Mouse (Mus musculus): ENCODE measurements around the gene Dync1i1. TPM values are rescaled to one million over a fixed set of nuclear protein-coding genes. Genes with fewer than 3 reads are reported as not detected.

Gene Dync1i1
- polyA plus RNA-seq, 1 experiment from 2014 or later = 16.2 TPM

DNA sequence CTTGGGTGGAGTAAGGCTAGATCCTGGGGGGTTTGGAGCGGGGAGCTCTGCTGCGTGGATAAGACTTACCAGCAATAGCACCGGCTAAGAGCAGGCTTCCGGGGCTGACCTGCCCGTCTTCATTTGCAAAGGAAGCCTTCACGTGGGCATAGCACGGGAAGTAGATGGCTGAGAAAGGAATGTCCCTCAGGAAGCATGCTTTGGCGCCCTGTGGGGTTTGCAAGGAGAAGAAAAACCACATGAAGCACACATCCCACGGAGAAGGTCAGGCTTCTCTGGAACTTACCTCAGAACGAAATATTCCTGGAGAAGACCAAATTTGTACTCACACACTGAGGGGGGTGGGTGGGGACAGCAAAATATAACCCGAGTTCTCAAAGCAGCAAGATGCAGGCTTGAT lies 327.3 kb downstream of the Dync1i1 start:
- H3K9ac ChIP-seq = no peak overlapping the region
- H3K36me3 ChIP-seq = no peaks in the 10 kb centered on the region
- no peak overlapping the region for H3K4me2 ChIP-seq (replicated peaks)
- H3K27me3 ChIP-seq (replicated peaks) = no peaks in the 10 kb centered on the region
- no peaks in the 10 kb centered on the region for H3K9me3 ChIP-seq
- no peak overlapping the region for H3K27ac ChIP-seq
- WGBS = 77% methylated on average over 11 of the region's 11 CpGs
- no peaks in the 10 kb centered on the region for H3K4me1 ChIP-seq
- ATAC-seq (ENCODE audit: low FRiP score, low read depth) = no peak
- no peak overlapping the region for H3K4me3 ChIP-seq

DNA sequence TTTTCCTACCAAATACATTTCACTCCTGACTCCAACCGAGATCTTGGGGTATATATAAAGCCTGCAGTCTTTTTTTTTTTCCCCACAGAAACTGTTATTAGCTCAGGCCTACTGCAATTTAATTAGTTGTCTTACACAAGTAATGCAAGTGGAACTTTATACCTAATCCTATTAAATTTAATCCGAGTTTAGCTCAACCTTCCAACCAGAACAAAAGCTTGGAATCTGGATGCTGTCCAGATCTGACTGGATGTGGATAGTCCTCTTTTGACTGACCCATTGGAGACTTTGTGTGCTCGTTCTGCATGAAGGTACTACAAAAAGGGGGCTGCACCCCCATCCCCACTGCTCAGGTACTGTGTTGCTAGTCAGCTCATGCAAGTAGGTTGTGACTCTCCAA lies 328.5 kb downstream of the Dync1i1 start:
- H3K4me2 ChIP-seq (replicated peaks) = no peak overlapping the region
- H3K4me3 ChIP-seq = no peak overlapping the region
- no peak for ATAC-seq (ENCODE audit: low FRiP score, low read depth)
- no peaks in the 10 kb centered on the region for H3K36me3 ChIP-seq
- H3K4me1 ChIP-seq = peaks cover 6% of the 10 kb centered on the region
- H3K27ac ChIP-seq = no peak overlapping the region
- no peak overlapping the region for H3K9ac ChIP-seq
- 89% methylated on average over 3 of the region's 3 CpGs for WGBS
- no peaks in the 10 kb centered on the region for H3K9me3 ChIP-seq
- H3K27me3 ChIP-seq (replicated peaks) = no peaks in the 10 kb centered on the region

DNA sequence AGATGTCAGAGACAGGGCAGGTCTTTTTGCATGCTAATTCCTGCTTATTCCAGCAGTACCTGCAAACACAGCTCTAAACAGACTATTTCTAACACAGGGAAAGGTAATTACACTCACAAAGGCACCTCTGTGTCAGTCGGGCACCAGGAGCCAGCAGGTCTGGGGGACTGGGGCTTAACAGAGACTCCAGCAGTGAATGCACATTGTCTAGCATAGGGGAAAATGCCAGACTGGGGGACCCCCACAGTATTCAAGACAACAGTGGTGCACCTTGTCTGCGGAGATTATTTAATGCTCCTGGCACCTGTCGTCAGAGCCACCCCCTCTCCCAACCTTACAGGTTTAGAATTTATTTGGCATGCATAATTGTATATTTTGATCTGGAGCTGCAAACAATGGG lies 333.1 kb downstream of the Dync1i1 start:
- H3K27me3 ChIP-seq (replicated peaks) = no peaks in the 10 kb centered on the region
- H3K9ac ChIP-seq = no peak overlapping the region
- no peak overlapping the region for H3K27ac ChIP-seq
- ATAC-seq (ENCODE audit: low FRiP score, low read depth) = 0 out of 2 replicates have a peak, but pooled peaks have one; percentile 33
- no peaks in the 10 kb centered on the region for H3K36me3 ChIP-seq
- H3K4me1 ChIP-seq = peaks cover 6% of the 10 kb centered on the region
- H3K9me3 ChIP-seq = no peaks in the 10 kb centered on the region
- WGBS = 23% methylated on average over 3 of the region's 3 CpGs
- H3K4me2 ChIP-seq (replicated peaks) = no peak overlapping the region
- no peak overlapping the region for H3K4me3 ChIP-seq

DNA sequence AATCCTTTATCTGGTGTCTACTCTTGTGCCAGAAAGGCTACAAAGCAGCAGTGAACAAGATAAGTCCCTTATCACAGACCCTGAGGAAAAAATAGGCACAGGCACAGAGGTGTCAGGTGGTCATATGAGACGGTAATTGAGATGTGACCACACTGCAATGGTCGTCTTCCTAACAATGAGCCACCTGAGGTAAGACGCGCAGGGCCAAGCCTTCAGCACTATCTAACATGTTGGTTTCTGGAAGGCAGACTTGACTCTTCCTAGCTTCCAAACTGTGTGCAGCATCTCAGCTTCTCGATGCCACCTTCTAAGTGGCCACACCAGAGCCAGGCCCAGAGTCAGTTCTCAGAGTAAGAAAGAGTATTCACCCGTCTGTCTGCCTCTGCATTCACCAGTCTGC lies 341.8 kb downstream of the Dync1i1 start:
- no peaks in the 10 kb centered on the region for H3K4me1 ChIP-seq
- H3K27ac ChIP-seq = no peak overlapping the region
- H3K4me2 ChIP-seq (replicated peaks) = no peak overlapping the region
- H3K27me3 ChIP-seq (replicated peaks) = no peaks in the 10 kb centered on the region
- no peak for ATAC-seq (ENCODE audit: low FRiP score, low read depth)
- H3K9ac ChIP-seq = no peak overlapping the region
- no peaks in the 10 kb centered on the region for H3K9me3 ChIP-seq
- H3K4me3 ChIP-seq = no peak overlapping the region
- WGBS = 87% methylated on average over 6 of the region's 6 CpGs
- no peaks in the 10 kb centered on the region for H3K36me3 ChIP-seq

DNA sequence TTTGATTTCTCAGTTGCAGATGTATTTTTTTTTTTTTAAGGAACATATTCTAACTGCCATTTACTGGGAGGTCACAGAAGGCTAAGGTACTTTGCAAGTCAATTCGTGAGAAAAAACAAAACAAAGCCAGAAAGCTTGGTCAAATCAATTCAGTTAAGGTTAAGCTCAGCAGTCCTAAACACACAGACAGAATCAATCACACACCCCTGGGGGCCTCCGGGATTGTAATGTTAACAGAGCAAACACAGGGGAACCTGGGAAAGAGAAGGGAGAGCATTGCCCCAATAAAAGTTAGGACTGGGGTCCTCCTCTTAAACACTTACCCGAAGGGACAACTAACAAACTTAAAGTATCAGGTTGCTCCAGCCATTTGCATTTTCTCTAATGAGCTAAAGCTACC lies 344.6 kb downstream of the Dync1i1 start:
- no peaks in the 10 kb centered on the region for H3K4me1 ChIP-seq
- no peaks in the 10 kb centered on the region for H3K27me3 ChIP-seq (replicated peaks)
- 3% methylated on average over 3 of the region's 3 CpGs for WGBS
- no peaks in the 10 kb centered on the region for H3K36me3 ChIP-seq
- no peak overlapping the region for H3K4me2 ChIP-seq (replicated peaks)
- H3K9me3 ChIP-seq = no peaks in the 10 kb centered on the region
- no peak for ATAC-seq (ENCODE audit: low FRiP score, low read depth)
- H3K4me3 ChIP-seq = no peak overlapping the region
- no peak overlapping the region for H3K27ac ChIP-seq
- no peak overlapping the region for H3K9ac ChIP-seq

DNA sequence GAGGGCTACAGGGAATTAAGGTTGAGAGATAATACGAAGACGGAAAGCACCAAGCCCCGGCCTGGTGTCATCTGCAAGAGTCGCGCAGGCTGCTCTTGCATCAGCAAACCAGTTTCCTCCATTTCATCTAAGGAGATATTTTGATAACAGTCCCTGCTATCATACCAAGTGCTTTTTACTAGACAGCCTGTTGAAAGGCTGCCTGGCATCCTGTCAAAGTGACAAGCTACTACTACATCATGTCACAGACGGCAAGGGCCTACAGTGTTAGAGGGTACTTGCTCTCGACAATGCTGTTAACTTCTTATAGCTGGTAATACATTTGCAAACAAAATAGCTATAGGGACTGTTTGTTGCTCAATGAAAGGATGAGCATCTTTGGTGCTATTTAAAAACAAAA lies 345.6 kb downstream of the Dync1i1 start:
- no peak overlapping the region for H3K4me2 ChIP-seq (replicated peaks)
- no peaks in the 10 kb centered on the region for H3K27me3 ChIP-seq (replicated peaks)
- no peak overlapping the region for H3K4me3 ChIP-seq
- ATAC-seq (ENCODE audit: low FRiP score, low read depth) = no peak
- H3K4me1 ChIP-seq = no peaks in the 10 kb centered on the region
- H3K9me3 ChIP-seq = no peaks in the 10 kb centered on the region
- H3K9ac ChIP-seq = no peak overlapping the region
- 80% methylated on average over 7 of the region's 7 CpGs for WGBS
- H3K36me3 ChIP-seq = no peaks in the 10 kb centered on the region
- H3K27ac ChIP-seq = no peak overlapping the region

DNA sequence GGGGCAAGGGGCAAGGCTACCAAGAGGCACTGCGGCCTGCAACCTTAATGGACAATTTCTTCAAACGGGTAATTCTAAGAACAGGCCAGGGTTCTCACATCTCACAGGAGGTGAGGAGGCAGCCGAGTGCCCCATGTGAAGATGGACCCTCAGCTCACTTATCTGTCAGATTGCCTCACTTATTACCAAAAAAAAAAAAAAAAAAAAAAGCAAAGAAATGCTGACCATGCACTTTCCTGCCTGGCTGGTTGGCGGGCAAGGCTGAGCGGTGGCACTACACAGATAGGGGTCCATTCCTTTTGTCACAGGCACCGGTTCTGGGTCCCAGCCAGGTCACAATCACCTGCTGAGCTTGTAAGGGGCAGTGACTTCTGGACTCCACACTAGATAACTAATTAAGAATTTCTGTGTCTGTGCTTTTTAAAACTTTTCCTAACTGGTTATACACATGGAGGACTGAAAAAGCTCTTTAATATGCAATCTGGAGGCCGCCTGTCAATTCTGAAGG lies 350.6 kb downstream of the Dync1i1 start:
- Histone ChIP-seq H3K27me3 (replicated peaks) (no peaks in the 10 kb centered on the region), H3K36me3 (0 out of 2 replicates have a peak, but pooled peaks cover 2% of the 10 kb centered on the region), H3K4me2 (replicated peaks) (no peak overlapping the region), H3K4me1 (no peaks in the 10 kb centered on the region), H3K9ac (no peak overlapping the region), H3K27ac (no peak overlapping the region), H3K4me3 (no peak overlapping the region), H3K9me3 (0 out of 2 replicates have a peak, but pooled peaks cover 7% of the 10 kb centered on the region)
- WGBS = 84% methylated on average over 7 of the region's 7 CpGs
- ATAC-seq (ENCODE audit: low FRiP score, low read depth) = no peak

DNA sequence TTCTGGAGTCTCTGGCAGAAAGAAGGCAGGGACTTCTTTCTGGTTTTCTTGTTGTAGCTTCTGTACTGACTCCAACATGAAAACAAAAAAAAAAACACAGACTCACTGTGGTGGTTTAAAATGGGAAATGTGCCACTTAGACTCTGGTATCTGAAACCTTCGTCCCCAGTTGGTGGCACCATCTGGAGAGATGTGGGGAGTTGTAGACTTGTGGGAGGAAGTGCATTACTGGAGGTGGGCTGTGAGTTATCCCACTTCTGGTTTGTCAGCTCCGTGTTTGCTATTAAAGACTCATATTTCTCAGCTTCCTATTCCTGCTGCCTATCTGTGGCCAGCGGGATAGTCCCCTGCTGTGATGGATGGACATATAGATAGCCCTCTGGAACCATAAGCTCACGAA lies 351.8 kb downstream of the Dync1i1 start:
- Histone ChIP-seq H3K36me3 (0 out of 2 replicates have a peak, but pooled peaks cover 2% of the 10 kb centered on the region), H3K4me1 (no peaks in the 10 kb centered on the region), H3K27me3 (replicated peaks) (no peaks in the 10 kb centered on the region), H3K4me2 (replicated peaks) (no peak overlapping the region), H3K9ac (no peak overlapping the region), H3K27ac (no peak overlapping the region), H3K4me3 (no peak overlapping the region), H3K9me3 (0 out of 2 replicates have a peak, but pooled peaks cover 7% of the 10 kb centered on the region)
- WGBS = 81% methylated on average over 4 of the region's 4 CpGs
- ATAC-seq (ENCODE audit: low FRiP score, low read depth) = no peak

Other genes starting within 250 kb of the Dync1i1 start
- gene Pdk4, start 229.3 kb upstream of the Dync1i1 start, polyA plus RNA-seq (2016; fragmentation: Nextera tagmentation; extraction: Ambion mirVana) = 0.59 and 0.72 TPM in 2 replicates

Data from neural tube, embryonic 12.5 days (tissue).